Mouse (Mus musculus) MEL (cell line): ENCODE results near the gene Dnm2. TPM values are rescaled to one million over a fixed set of nuclear protein-coding genes. Genes with fewer than 3 reads are reported as not detected.

Source experiments
- DNase-seq: peaks from one replicate; pipeline ENCODE4 v3.0.0; 2011; ENCODE audit warnings: low read depth, low spot score
- H3K27ac ChIP-seq: 2 replicates; pipeline ENCODE4 v1.5.1; 2012; ENCODE audit warnings: low read depth, mild to moderate bottlenecking, control low read depth, low read length, moderate library complexity; ENCODE audit not compliant: control insufficient read depth
- H3K27me3 ChIP-seq, 2 experiments: fragments of 150-350 bp in 1 of 2; sonication (generic) in 1 of 2; 2 replicates each; pipeline ENCODE4 v1.6.1; 2012; ENCODE audit warnings: low read length in 2 of 2, mild to moderate bottlenecking in 2 of 2, improper control_type of control experiment in 1 of 2, moderate library complexity in 1 of 2; ENCODE audit not compliant: insufficient read depth in 2 of 2, control insufficient read depth in 1 of 2
- H3K36me3 ChIP-seq, 2 experiments: 2 replicates each; pipeline ENCODE4 v1.6.1; 2012 to 2014; ENCODE audit warnings: low read length in 2 of 2, improper control_type of control experiment in 1 of 2, inconsistent platforms in 1 of 2, mild to moderate bottlenecking in 1 of 2; ENCODE audit not compliant: insufficient read depth in 2 of 2, control insufficient read depth in 1 of 2
- H3K4me1 ChIP-seq, 2 experiments: fragments of 150-350 bp in 1 of 2; sonication (generic) in 1 of 2; 2 replicates each; pipeline ENCODE4 v1.6.1; 2012; ENCODE audit warnings: low read length in 2 of 2, improper control_type of control experiment in 1 of 2, mild to moderate bottlenecking in 1 of 2; ENCODE audit not compliant: insufficient read depth in 2 of 2, control insufficient read depth in 1 of 2
- H3K4me3 ChIP-seq, 2 experiments: fragments of 150-350 bp in 1 of 2; sonication (generic) in 1 of 2; 2 replicates each; pipeline ENCODE4 v1.5.1; 2012; ENCODE audit warnings: low read depth in 2 of 2, low read length in 2 of 2, mild to moderate bottlenecking in 2 of 2, moderate library complexity in 2 of 2, control low read depth in 1 of 2, improper control_type of control experiment in 1 of 2; ENCODE audit not compliant: control insufficient read depth in 1 of 2, insufficient read depth in 1 of 2
- H3K79me2 ChIP-seq: 2 replicates; pipeline ENCODE4 v1.6.1; 2012; ENCODE audit warnings: mild to moderate bottlenecking, low read length, moderate library complexity; ENCODE audit not compliant: control insufficient read depth, poor library complexity, insufficient read depth
- H3K9ac ChIP-seq: 2 replicates; pipeline ENCODE4 v1.6.1; 2012; ENCODE audit warnings: low read depth, mild to moderate bottlenecking, control low read depth, low read length, moderate library complexity; ENCODE audit not compliant: control insufficient read depth, poor library complexity, severe bottlenecking
- H3K9me3 ChIP-seq: fragments of 150-350 bp; sonication (generic); replicated peaks from 2 replicates; pipeline ENCODE4 v1.6.1; 2012; ENCODE audit warnings: mild to moderate bottlenecking, low read length, improper control_type of control experiment, moderate library complexity; ENCODE audit not compliant: insufficient read depth
- CHD1 ChIP-seq: IDR thresholded peaks from 2 replicates; pipeline ENCODE4 v1.6.1; 2012; ENCODE audit warnings: low read depth, mild to moderate bottlenecking, inconsistent platforms, low read length, improper control_type of control experiment
- CTCF ChIP-seq, 3 experiments: IDR thresholded peaks in 2 of 3; conservative IDR thresholded peaks in 1 of 3; 2 replicates each; pipeline ENCODE4 v1.5.1; 2011 to 2012; ENCODE audit warnings: low read length in 3 of 3, low read depth in 2 of 3, mild to moderate bottlenecking in 2 of 3, improper control_type of control experiment in 1 of 3, inconsistent platforms in 1 of 3, mixed read lengths in 1 of 3, moderate library complexity in 1 of 3; ENCODE audit not compliant: control insufficient read depth in 1 of 3, insufficient read depth in 1 of 3, poor library complexity in 1 of 3, severe bottlenecking in 1 of 3
- EP300 ChIP-seq, 2 experiments: IDR thresholded peaks; 2 replicates each; pipeline ENCODE4 v1.6.1; 2011; ENCODE audit warnings: improper control_type of control experiment in 2 of 2, low read length in 2 of 2, low read depth in 1 of 2, mild to moderate bottlenecking in 1 of 2
- ETS1 ChIP-seq: IDR thresholded peaks from 2 replicates; pipeline ENCODE4 v1.6.1; 2012; ENCODE audit warnings: low read depth, mild to moderate bottlenecking, inconsistent platforms, low read length, improper control_type of control experiment, moderate library complexity
- GATA1 ChIP-seq: IDR thresholded peaks from 2 replicates; pipeline ENCODE4 v1.6.1; 2011; ENCODE audit warnings: low read depth, low read length, improper control_type of control experiment
- JUND ChIP-seq: IDR thresholded peaks from 2 replicates; pipeline ENCODE4 v1.6.1; 2011; ENCODE audit warnings: low read depth, mild to moderate bottlenecking, improper control_type of control experiment, low read length
- MAFK ChIP-seq: IDR thresholded peaks from 2 replicates; pipeline ENCODE4 v1.6.1; 2011; ENCODE audit warnings: low read depth, mild to moderate bottlenecking, low read length, improper control_type of control experiment, borderline replicate concordance
- MXI1 ChIP-seq: IDR thresholded peaks from 2 replicates; pipeline ENCODE4 v1.6.1; 2011; ENCODE audit warnings: mild to moderate bottlenecking, low read depth, low read length, improper control_type of control experiment
- POLR2A ChIP-seq, 2 experiments: IDR thresholded peaks; 2 replicates each; pipeline ENCODE4 v1.6.1; 2011 to 2012; ENCODE audit warnings: low read length in 2 of 2, mild to moderate bottlenecking in 2 of 2, control low read depth in 1 of 2, improper control_type of control experiment in 1 of 2, low read depth in 1 of 2, moderate library complexity in 1 of 2; ENCODE audit not compliant: control insufficient read depth in 1 of 2, insufficient read depth in 1 of 2, poor library complexity in 1 of 2
- POLR2AphosphoS5 ChIP-seq: IDR thresholded peaks from 2 replicates; pipeline ENCODE4 v1.6.1; 2012; ENCODE audit warnings: low read depth, borderline replicate concordance, mild to moderate bottlenecking, inconsistent platforms, low read length, moderate library complexity, mixed read lengths
- SIN3A ChIP-seq: IDR thresholded peaks from 2 replicates; pipeline ENCODE4 v1.6.1; 2012; ENCODE audit warnings: low read length, improper control_type of control experiment, inconsistent platforms
- TAL1 ChIP-seq: IDR thresholded peaks from 2 replicates; pipeline ENCODE4 v1.6.1; 2012; ENCODE audit warnings: mild to moderate bottlenecking, inconsistent platforms, low read length, moderate library complexity, mixed read lengths
- TBP ChIP-seq: IDR thresholded peaks from 2 replicates; pipeline ENCODE4 v1.8.0; 2011; ENCODE audit warnings: low read depth, low read length, improper control_type of control experiment
- TCF12 ChIP-seq: IDR thresholded peaks from 2 replicates; pipeline ENCODE4 v1.6.1; 2014; ENCODE audit warnings: low read depth, mild to moderate bottlenecking, inconsistent platforms, low read length, improper control_type of control experiment, moderate library complexity
- ZC3H11A ChIP-seq: IDR thresholded peaks from 2 replicates; pipeline ENCODE4 v1.6.1; 2012; ENCODE audit warnings: low read depth, mild to moderate bottlenecking, inconsistent platforms, low read length, improper control_type of control experiment
- polyA plus RNA-seq, 2 experiments: library from polyadenylated mRNA; stranded (reverse) in 1 of 2; unstranded in 1 of 2; fragments of >175 nt in 1 of 2; fragments of >200 nt in 1 of 2; gene quantifications; 2 replicates each; pipeline versions ENCODE4 v1.2.1 to v1.2.4; 2012; ENCODE audit warnings: low replicate concordance in 2 of 2, low read depth in 1 of 2; ENCODE audit not compliant: insufficient read length in 2 of 2, insufficient read depth in 1 of 2, missing spikeins in 1 of 2
- total RNA-seq: library from RNA; depleted of rRNA; stranded (reverse); fragments of 300-350 nt; gene quantifications from 2 replicates; pipeline ENCODE4 v1.2.3, GENCODE M21; 2012

Dnm2 gene
- total and polyA plus RNA-seq, 3 experiments: 117 to 832 (median 237) TPM

DNA sequence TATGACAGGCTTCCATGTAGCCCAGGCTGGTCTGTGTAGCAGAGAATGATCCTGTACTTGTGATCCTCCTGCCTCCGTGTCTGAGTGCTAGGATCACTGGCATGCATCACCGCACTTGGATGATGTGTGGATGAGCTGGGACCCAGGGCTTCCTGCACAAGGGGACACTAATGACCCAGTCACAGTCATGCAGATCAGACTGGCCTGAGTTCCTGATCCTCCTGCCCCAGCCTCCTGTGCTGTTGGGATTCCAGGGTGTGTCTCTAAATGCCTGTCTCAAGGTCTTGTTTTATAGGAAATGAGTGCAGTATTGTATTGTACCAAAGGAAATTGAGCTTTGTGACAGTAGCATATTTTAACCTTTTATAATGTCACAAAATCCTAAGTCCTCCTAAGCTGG, 6.8 kb upstream of the Dnm2 start:
- TF ChIP-seq CHD1: no peak
- no peak for TF ChIP-seq ETS1
- TF ChIP-seq POLR2A (IDR thresholded peaks at IDR 0.05; ENCODE audit: control insufficient read depth in 1 of 2, insufficient read depth in 1 of 2, low read depth in 1 of 2, low read length in 2 of 2, poor library complexity in 1 of 2): no peak; a peak in 1 of 4 replicates
- no peak for TF ChIP-seq TCF12
- TF ChIP-seq MAFK: no peak
- no peak for TF ChIP-seq MXI1
- no peak for TF ChIP-seq TBP
- no peak for TF ChIP-seq JUND
- no peak for TF ChIP-seq SIN3A
- no peak for TF ChIP-seq ZC3H11A
- no peak for TF ChIP-seq CTCF (IDR thresholded peaks at IDR 0.05 in 2 of 3, conservative IDR thresholded peaks at IDR 0.05 in 1 of 3; ENCODE audit: control insufficient read depth in 1 of 3, insufficient read depth in 1 of 3, low read depth in 2 of 3, low read length in 3 of 3, poor library complexity in 1 of 3, severe bottlenecking in 1 of 3)
- TF ChIP-seq POLR2AphosphoS5: no peak
- Histone ChIP-seq H3K4me3 (no peak overlapping the region), H3K27ac (no peak overlapping the region), H3K79me2 (peaks cover 21% of the 10 kb centered on the region), H3K9ac (no peak overlapping the region), H3K4me1 (peaks cover 0 to 25% of the 10 kb centered on the region in 2 experiments; a peak in 2 of 4 replicates), H3K9me3 (no peaks in the 10 kb centered on the region), H3K36me3 (peaks cover 26 to 27% of the 10 kb centered on the region in 2 experiments), H3K27me3 (no peaks in the 10 kb centered on the region)
- no peak for DNase-seq

DNA sequence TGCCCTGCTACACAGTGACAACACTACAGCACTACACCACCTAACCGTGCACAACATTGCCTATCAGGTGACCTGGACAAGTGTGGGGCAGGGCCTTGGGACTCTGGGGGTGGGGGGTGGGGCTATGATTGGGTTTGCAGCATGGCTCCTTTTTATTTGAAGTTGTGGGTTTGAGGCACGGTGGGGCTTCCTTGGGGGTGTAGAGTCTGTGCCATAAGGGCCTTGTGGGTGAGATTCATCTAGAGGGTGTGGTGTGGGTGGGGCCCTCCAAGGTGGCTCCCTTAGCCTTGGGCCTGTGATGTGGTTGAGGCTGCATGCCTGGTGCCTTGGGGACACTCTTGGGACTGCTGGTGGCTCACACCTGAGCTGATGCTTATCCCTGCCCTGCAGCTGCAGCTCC, 5.1 kb upstream of the Dnm2 start:
- H3K27ac ChIP-seq: no peak overlapping the region
- peaks cover 16 to 26% of the 10 kb centered on the region in 2 experiments for H3K36me3 ChIP-seq
- H3K27me3 ChIP-seq: no peaks in the 10 kb centered on the region
- TF ChIP-seq POLR2A (IDR thresholded peaks at IDR 0.05; ENCODE audit: control insufficient read depth in 1 of 2, insufficient read depth in 1 of 2, low read depth in 1 of 2, low read length in 2 of 2, poor library complexity in 1 of 2): peak in 1 of 2 experiments; percentile 10; a peak in 1 of 4 replicates
- no peak for TF ChIP-seq EP300 (IDR thresholded peaks at IDR 0.05; ENCODE audit: low read depth in 1 of 2, low read length in 2 of 2)
- peaks cover 8 to 27% of the 10 kb centered on the region in 2 experiments for H3K4me1 ChIP-seq
- H3K9me3 ChIP-seq: no peaks in the 10 kb centered on the region
- no peak overlapping the region for H3K4me3 ChIP-seq
- H3K79me2 ChIP-seq: peaks cover 7% of the 10 kb centered on the region
- H3K9ac ChIP-seq: no peak overlapping the region
- DNase-seq: no peak

DNA sequence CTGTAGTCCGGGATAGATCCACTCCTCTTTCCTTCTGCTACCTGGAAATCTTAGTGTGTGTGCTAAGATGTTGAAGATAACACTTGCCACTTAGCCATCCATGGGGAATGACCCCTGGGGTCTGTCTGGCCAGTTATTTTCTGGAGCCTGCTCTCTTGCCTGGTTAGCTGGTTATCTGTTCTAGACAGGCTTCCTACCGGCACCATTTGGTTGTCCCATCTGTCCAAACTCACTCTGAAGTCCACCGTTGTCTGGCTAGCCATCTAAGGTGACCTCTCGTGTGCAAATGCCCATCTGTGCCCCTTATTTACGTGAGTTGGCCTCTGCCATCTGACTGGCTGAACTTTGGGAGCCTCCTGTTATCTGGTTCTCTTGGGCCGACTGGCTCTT, 843 bp downstream of the Dnm2 start:
- Histone ChIP-seq H3K9me3 (no peaks in the 10 kb centered on the region), H3K4me3 (peak overlapping the region; percentile 53 to 78), H3K4me1 (peaks cover 17 to 41% of the 10 kb centered on the region in 2 experiments), H3K27me3 (no peaks in the 10 kb centered on the region), H3K9ac (peak overlapping the region; percentile 79), H3K79me2 (peaks cover 56% of the 10 kb centered on the region), H3K27ac (peak overlapping the region; percentile 1), H3K36me3 (peaks cover 5 to 42% of the 10 kb centered on the region in 2 experiments)
- DNase-seq: peak; percentile 74
- TF ChIP-seq EP300 (IDR thresholded peaks at IDR 0.05; ENCODE audit: low read depth in 1 of 2, low read length in 2 of 2) (no peak), GATA1 (peak; percentile 53), TAL1 (peak; percentile 91)
- TF ChIP-seq, all 39 proteins: peak for 2
